Mouse (Mus musculus) ES-E14 (cell line): Measurements from ENCODE around the gene Olfr13. TPM values are rescaled to one million over a fixed set of nuclear protein-coding genes. Genes with fewer than 3 reads are reported as not detected.
"Not testable (repeated sequence)": the region's sequence is repeated elsewhere in the genome, so short reads cannot be mapped to it uniquely, and the experiment has no call there.

Experiments
- DNase-seq: peaks from one replicate; pipeline ENCODE4 v3.0.0-alpha.2; 2013; ENCODE audit warnings: low read depth, low spot score
- H3K27ac ChIP-seq: 2 replicates; pipeline ENCODE4 v1.5.1; 2012; ENCODE audit warnings: low read depth, mild to moderate bottlenecking, low read length, moderate library complexity, mixed read lengths; ENCODE audit not compliant: poor library complexity, insufficient read depth, severe bottlenecking
- H3K36me3 ChIP-seq: 2 replicates; pipeline ENCODE4 v1.6.1; 2012; ENCODE audit warnings: mild to moderate bottlenecking, low read length, moderate library complexity, mixed read lengths; ENCODE audit not compliant: control insufficient read depth, poor library complexity, insufficient read depth, severe bottlenecking
- H3K4me1 ChIP-seq, 2 experiments: fragments of 150-350 bp in 1 of 2; sonication (generic) in 1 of 2; 2 replicates each; pipeline ENCODE4 v1.6.1; 2012; ENCODE audit warnings: low read length in 2 of 2, mild to moderate bottlenecking in 1 of 2, mixed read lengths in 1 of 2; ENCODE audit not compliant: control insufficient read depth in 2 of 2, insufficient read depth in 2 of 2, poor library complexity in 1 of 2
- H3K4me3 ChIP-seq, 2 experiments: fragments of 150-350 bp in 1 of 2; sonication (generic) in 1 of 2; 2 replicates each; pipeline ENCODE4 v1.5.1; 2012; ENCODE audit warnings: low read length in 2 of 2, low read depth in 1 of 2, mild to moderate bottlenecking in 1 of 2, mixed read lengths in 1 of 2; ENCODE audit not compliant: insufficient read depth in 1 of 2, poor library complexity in 1 of 2, severe bottlenecking in 1 of 2
- H3K9ac ChIP-seq: 2 replicates; pipeline ENCODE4 v1.6.1; 2012; ENCODE audit warnings: low read depth, mild to moderate bottlenecking, low read length, mixed read lengths; ENCODE audit not compliant: poor library complexity, insufficient read depth, severe bottlenecking
- H3K9me3 ChIP-seq: fragments of 150-350 bp; sonication (generic); 2 replicates; pipeline ENCODE4 v1.6.1; 2012; ENCODE audit warnings: low read depth, mild to moderate bottlenecking, low read length; ENCODE audit not compliant: control insufficient read depth, insufficient read depth
- CHD2 ChIP-seq: IDR thresholded peaks from 2 replicates; pipeline ENCODE4 v1.6.1; 2014; ENCODE audit warnings: mild to moderate bottlenecking, low read depth, low read length, inconsistent platforms
- HCFC1 ChIP-seq: IDR thresholded peaks from 2 replicates; pipeline ENCODE4 v1.6.1; 2012; ENCODE audit warnings: low read length, inconsistent platforms, borderline replicate concordance; ENCODE audit not compliant: insufficient read depth
- MAFK ChIP-seq: IDR thresholded peaks from 2 replicates; pipeline ENCODE4 v1.6.1; 2014; ENCODE audit warnings: mild to moderate bottlenecking, low read depth, low read length, inconsistent platforms; ENCODE audit not compliant: insufficient read depth
- ZC3H11A ChIP-seq: IDR thresholded peaks from 2 replicates; pipeline ENCODE4 v1.6.1; 2012; ENCODE audit warnings: low read depth, mild to moderate bottlenecking, inconsistent platforms, low read length, borderline replicate concordance
- ZNF384 ChIP-seq: IDR thresholded peaks from 2 replicates; pipeline ENCODE4 v1.6.1; 2012; ENCODE audit warnings: low read depth, low read length, inconsistent platforms
- in situ Hi-C, 2 experiments: fragments of 600-800 bp; cut with MboI; formaldehyde crosslinking; loops; one replicate each; pipeline ENCODE4 v1.15.1; 2025; ENCODE audit warnings: low sequenced_read_pairs in 2 of 2, inconsistent platforms in 1 of 2; ENCODE audit not compliant: unreplicated experiment in 2 of 2
- total RNA-seq: library from RNA; depleted of rRNA; stranded (reverse); fragments of 300-350 nt; gene quantifications from 2 replicates; pipeline ENCODE4 v1.2.3, GENCODE M21; 2012; rRNA removed

Olfr13 gene
- total RNA-seq = not detected in 2 replicates

DNA sequence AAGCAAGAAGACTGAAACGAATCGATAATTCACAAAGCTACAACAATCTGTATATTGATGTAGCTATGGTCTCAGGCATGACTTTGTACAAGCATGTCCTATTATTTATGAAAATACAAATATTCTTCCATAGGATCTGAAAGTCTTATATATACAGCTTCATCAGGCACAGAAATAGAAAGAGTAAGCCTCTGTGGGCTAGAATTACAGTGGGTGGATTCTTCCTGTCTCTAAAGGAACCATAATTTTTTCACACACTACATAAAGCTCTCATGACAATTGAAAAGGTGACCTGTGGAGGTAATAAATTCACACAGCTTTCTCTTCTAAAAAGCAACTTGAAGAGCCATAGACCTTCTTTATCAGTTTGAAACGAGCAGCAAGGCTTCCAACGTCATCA, at the start of gene Olfr13:
TSS of gene Olfr13 (plus strand) at position 301 of the 400 bp plus-strand sequence.
- Histone ChIP-seq H3K4me3 (no peak within 1 kb of the TSS), H3K27ac (no peak within 1 kb of the TSS), H3K9ac (no peak within 1 kb of the TSS), H3K4me1 (no peaks in the 10 kb centered on the region), H3K36me3 (no peaks in the 10 kb centered on the region), H3K9me3 (no peaks in the 10 kb centered on the region)
- no peak for DNase-seq
- in situ Hi-C loops = no loop called here
- no peak for TF ChIP-seq ZNF384
- TF ChIP-seq ZC3H11A = no peak
- TF ChIP-seq CHD2 = no peak
- TF ChIP-seq MAFK = no peak
- no peak for TF ChIP-seq HCFC1

DNA sequence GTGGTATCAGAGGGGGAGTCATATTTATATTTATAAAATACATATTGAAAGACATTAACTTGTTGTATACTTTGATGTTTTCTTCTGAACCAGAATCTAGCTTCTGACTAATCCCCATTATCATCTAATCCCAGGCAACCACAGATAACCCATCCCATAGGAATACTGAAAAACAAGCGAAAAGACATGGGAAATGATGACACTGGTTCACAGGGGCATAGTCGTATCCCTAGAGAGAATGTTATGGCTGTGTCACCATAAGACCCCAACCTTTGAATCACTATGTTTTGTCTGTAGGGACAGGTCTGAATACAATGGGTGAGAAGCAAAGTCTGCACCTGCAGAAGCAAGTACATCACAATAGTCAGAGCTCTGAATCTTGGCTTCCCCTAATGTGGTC, 25.7 kb upstream of the Olfr13 start, which contains the start of gene Olfr237-ps1:
TSS of gene Olfr237-ps1 (plus strand) at position 301 of the 400 bp plus-strand sequence.
- H3K4me1 ChIP-seq, H3K27ac ChIP-seq, H3K4me3 ChIP-seq, in situ Hi-C loops, DNase-seq, H3K36me3 ChIP-seq, H3K9ac ChIP-seq, H3K9me3 ChIP-seq: not testable (repeated sequence)

GRCm38 (mm10) chr6:43159502-43159901, 12.4 kb upstream of the Olfr13 start:
- TF ChIP-seq ZNF384 = no peak
- no peak for TF ChIP-seq CHD2
- no peak for TF ChIP-seq HCFC1
- no peak for TF ChIP-seq ZC3H11A
- TF ChIP-seq MAFK = no peak
- no peaks in the 10 kb centered on the region for H3K9me3 ChIP-seq
- H3K4me1 ChIP-seq = no peaks in the 10 kb centered on the region
- no peaks in the 10 kb centered on the region for H3K36me3 ChIP-seq
- DNase-seq = no peak
- no peak overlapping the region for H3K4me3 ChIP-seq
- in situ Hi-C loops = no loop called here
- no peak overlapping the region for H3K9ac ChIP-seq
- H3K27ac ChIP-seq = no peak overlapping the region

DNA sequence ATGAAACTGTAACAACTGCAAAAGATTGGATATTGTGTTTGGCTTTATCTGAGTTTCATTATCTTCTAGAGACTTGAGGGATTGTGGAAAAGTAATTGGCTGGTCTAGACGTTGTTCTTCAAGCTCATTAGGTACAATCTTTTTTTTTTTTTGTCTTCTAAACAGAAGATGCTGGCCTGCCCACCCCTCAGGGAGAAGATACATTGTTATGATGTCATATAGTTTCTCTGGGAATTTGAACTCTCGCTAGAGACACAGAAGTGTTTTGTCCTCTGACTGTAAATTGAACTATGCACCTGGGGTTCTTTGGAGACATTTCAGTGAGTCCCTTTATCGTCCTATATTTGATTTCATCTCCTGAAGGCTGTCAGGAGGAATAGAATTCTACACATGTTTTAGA, 9.0 kb upstream of the Olfr13 start, which contains the start of gene Olfr437:
TSS of gene Olfr437 (plus strand) at position 301 of the 400 bp plus-strand sequence.
- Histone ChIP-seq H3K9ac (no peak within 1 kb of the TSS), H3K27ac (no peak within 1 kb of the TSS), H3K36me3 (no peaks in the 10 kb centered on the region), H3K9me3 (no peaks in the 10 kb centered on the region), H3K4me3 (no peak within 1 kb of the TSS), H3K4me1 (no peaks in the 10 kb centered on the region)
- in situ Hi-C loops = no loop called here
- DNase-seq = no peak
- TF ChIP-seq CHD2 (no peak), ZNF384 (no peak), ZC3H11A (no peak), HCFC1 (no peak)

- Histone ChIP-seq H3K9ac (no peak overlapping the region), H3K4me3 (no peak overlapping the region), H3K27ac (no peak overlapping the region), H3K4me1 (no peaks in the 10 kb centered on the region), H3K9me3 (no peaks in the 10 kb centered on the region), H3K36me3 (no peaks in the 10 kb centered on the region)
- TF ChIP-seq HCFC1 (no peak), CHD2 (no peak), ZNF384 (no peak), MAFK (no peak), ZC3H11A (no peak)
- DNase-seq = no peak
- in situ Hi-C loops = no loop called here
Observed at GRCm38 (mm10) chr6:43167246-43167645, 4.7 kb upstream of the Olfr13 start.
